Mouse (Mus musculus): ENCODE results near the gene Adam23. TPM values are rescaled to one million over a fixed set of nuclear protein-coding genes. Genes with fewer than 3 reads are reported as not detected.

Gene Adam23
- polyA plus RNA-seq, 1 experiment from 2014 or later: 3.0 TPM

DNA sequence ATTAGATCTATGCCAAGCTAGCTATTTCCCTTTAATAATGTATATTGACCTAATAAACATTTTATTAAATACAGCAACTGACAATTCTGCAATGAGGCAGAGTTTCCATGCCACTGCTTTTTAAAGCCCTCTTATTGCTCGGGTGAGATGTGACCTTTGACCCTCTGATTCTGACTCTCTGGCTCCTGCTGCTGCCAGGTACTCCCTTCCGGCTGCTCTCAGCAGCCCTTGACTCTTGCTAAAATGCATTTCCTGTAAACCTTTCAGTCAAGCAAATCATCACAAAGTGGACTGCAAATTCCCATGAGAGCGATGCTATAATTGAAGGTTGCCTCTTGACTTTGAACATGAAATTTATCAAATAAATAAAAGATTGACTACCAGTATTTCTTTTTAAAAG lies 13.8 kb upstream of the Adam23 start:
- no peak overlapping the region for H3K27ac ChIP-seq
- no peaks in the 10 kb centered on the region for H3K9me3 ChIP-seq (replicated peaks; ENCODE audit: low read length)
- TF ChIP-seq CTCF (IDR thresholded peaks at IDR 0.05; ENCODE audit: low read depth): no peak
- H3K4me1 ChIP-seq (replicated peaks; ENCODE audit: insufficient read depth, low read length): no peaks in the 10 kb centered on the region
- H3K4me2 ChIP-seq (ENCODE audit: low read length): no peak overlapping the region
- DNase-seq (ENCODE audit: low spot score): no peak
- no peak overlapping the region for H3K9ac ChIP-seq (ENCODE audit: low read depth, low read length)
- no peak for ATAC-seq (replicated peaks; ENCODE audit: low FRiP score, low read depth)
- H3K4me3 ChIP-seq (replicated peaks; ENCODE audit: low read depth, low read length): no peak overlapping the region
- H3K27me3 ChIP-seq (ENCODE audit: insufficient read depth, low read length): no peaks in the 10 kb centered on the region
- 41% methylated on average over 3 of the region's 3 CpGs for WGBS
- no peaks in the 10 kb centered on the region for H3K36me3 ChIP-seq (ENCODE audit: insufficient read depth, low read length)

GRCm38 (mm10) chr1:63434052-63434451 lies 11.6 kb upstream of the Adam23 start:
- DNase-seq (ENCODE audit: low spot score) (peak; percentile 31), ATAC-seq (replicated peaks; ENCODE audit: low FRiP score, low read depth) (no peak)
- TF ChIP-seq CTCF (IDR thresholded peaks at IDR 0.05; ENCODE audit: low read depth): no peak
- H3K36me3 ChIP-seq (ENCODE audit: insufficient read depth, low read length): no peaks in the 10 kb centered on the region
- H3K27ac ChIP-seq: no peak overlapping the region
- H3K9me3 ChIP-seq (replicated peaks; ENCODE audit: low read length): no peaks in the 10 kb centered on the region
- no peak overlapping the region for H3K4me3 ChIP-seq (replicated peaks; ENCODE audit: low read depth, low read length)
- 54% methylated on average over 7 of the region's 7 CpGs for WGBS
- H3K27me3 ChIP-seq (ENCODE audit: insufficient read depth, low read length): no peaks in the 10 kb centered on the region
- H3K4me2 ChIP-seq (ENCODE audit: low read length): no peak overlapping the region
- H3K4me1 ChIP-seq (replicated peaks; ENCODE audit: insufficient read depth, low read length): no peaks in the 10 kb centered on the region
- no peak overlapping the region for H3K9ac ChIP-seq (ENCODE audit: low read depth, low read length)

DNA sequence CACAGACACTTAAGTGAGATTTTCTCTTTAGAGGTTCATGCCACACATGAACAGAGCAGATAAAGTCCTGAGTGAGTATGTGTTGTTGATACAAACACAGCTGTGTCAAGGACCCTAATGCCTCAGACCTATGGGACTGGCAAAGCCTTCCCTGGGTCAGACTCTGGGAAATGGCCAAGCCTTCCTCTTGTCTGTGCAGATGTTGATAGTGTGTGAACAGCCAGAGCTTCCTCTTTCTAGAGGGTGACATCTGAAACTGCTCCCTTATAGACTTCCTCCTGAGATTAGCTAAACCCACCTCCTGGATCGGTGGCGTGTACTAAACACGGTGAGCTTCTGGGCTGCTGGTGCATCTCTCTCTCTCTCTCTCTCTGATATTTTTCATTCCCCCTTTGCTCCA lies 8.2 kb upstream of the Adam23 start:
- TF ChIP-seq CTCF (IDR thresholded peaks at IDR 0.05; ENCODE audit: low read depth): no peak
- H3K9ac ChIP-seq (ENCODE audit: low read depth, low read length): no peak overlapping the region
- 19% methylated on average over 3 of the region's 3 CpGs for WGBS
- no peak overlapping the region for H3K4me2 ChIP-seq (ENCODE audit: low read length)
- no peak overlapping the region for H3K27ac ChIP-seq
- H3K36me3 ChIP-seq (ENCODE audit: insufficient read depth, low read length): no peaks in the 10 kb centered on the region
- H3K27me3 ChIP-seq (ENCODE audit: insufficient read depth, low read length): no peaks in the 10 kb centered on the region
- H3K9me3 ChIP-seq (replicated peaks; ENCODE audit: low read length): no peaks in the 10 kb centered on the region
- no peak overlapping the region for H3K4me3 ChIP-seq (replicated peaks; ENCODE audit: low read depth, low read length)
- ATAC-seq (replicated peaks; ENCODE audit: low FRiP score, low read depth) (no peak), DNase-seq (ENCODE audit: low spot score) (no peak)
- no peaks in the 10 kb centered on the region for H3K4me1 ChIP-seq (replicated peaks; ENCODE audit: insufficient read depth, low read length)

- ATAC-seq (replicated peaks; ENCODE audit: low FRiP score, low read depth) (no peak), DNase-seq (ENCODE audit: low spot score) (no peak)
- no peak overlapping the region for H3K27ac ChIP-seq
- no peaks in the 10 kb centered on the region for H3K9me3 ChIP-seq (replicated peaks; ENCODE audit: low read length)
- 0 out of 2 replicates have a peak, but pooled peaks cover 12% of the 10 kb centered on the region for H3K27me3 ChIP-seq (ENCODE audit: insufficient read depth, low read length)
- no peak overlapping the region for H3K4me3 ChIP-seq (replicated peaks; ENCODE audit: low read depth, low read length)
- peaks cover 10% of the 10 kb centered on the region for H3K4me1 ChIP-seq (replicated peaks; ENCODE audit: insufficient read depth, low read length)
- WGBS: 64% methylated on average over 2 of the region's 2 CpGs
- H3K4me2 ChIP-seq (ENCODE audit: low read length): no peak overlapping the region
- no peaks in the 10 kb centered on the region for H3K36me3 ChIP-seq (ENCODE audit: insufficient read depth, low read length)
- TF ChIP-seq CTCF (IDR thresholded peaks at IDR 0.05; ENCODE audit: low read depth): no peak
- H3K9ac ChIP-seq (ENCODE audit: low read depth, low read length): no peak overlapping the region
Observed at GRCm38 (mm10) chr1:63442186-63442585, 3.5 kb upstream of the Adam23 start.

DNA sequence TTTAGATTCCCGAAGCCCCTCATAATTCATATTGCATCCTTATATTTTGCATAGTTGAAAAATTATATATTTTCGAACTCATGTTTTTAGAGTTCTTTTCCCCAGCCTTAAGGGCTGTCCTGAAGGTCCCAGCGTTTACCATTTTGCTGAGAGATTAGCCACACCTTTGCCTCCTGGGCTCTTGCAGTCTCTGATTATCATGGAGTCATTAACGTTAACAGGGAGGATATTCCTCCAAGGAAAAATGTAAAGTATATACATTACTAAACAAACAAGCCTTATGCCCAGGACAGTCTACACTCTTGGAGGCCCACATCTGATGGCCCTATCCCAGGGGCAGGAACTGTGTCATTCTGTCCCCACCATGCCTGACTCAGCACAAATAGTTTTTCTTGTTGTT lies 3.1 kb upstream of the Adam23 start:
- 0 out of 2 replicates have a peak, but pooled peaks cover 12% of the 10 kb centered on the region for H3K27me3 ChIP-seq (ENCODE audit: insufficient read depth, low read length)
- H3K4me2 ChIP-seq (ENCODE audit: low read length): no peak overlapping the region
- H3K27ac ChIP-seq: no peak overlapping the region
- 66% methylated on average over 4 of the region's 4 CpGs for WGBS
- no peak overlapping the region for H3K4me3 ChIP-seq (replicated peaks; ENCODE audit: low read depth, low read length)
- no peak for TF ChIP-seq CTCF (IDR thresholded peaks at IDR 0.05; ENCODE audit: low read depth)
- ATAC-seq (replicated peaks; ENCODE audit: low FRiP score, low read depth) (no peak), DNase-seq (ENCODE audit: low spot score) (no peak)
- H3K9ac ChIP-seq (ENCODE audit: low read depth, low read length): no peak overlapping the region
- H3K36me3 ChIP-seq (ENCODE audit: insufficient read depth, low read length): no peaks in the 10 kb centered on the region
- H3K4me1 ChIP-seq (replicated peaks; ENCODE audit: insufficient read depth, low read length): peaks cover 10% of the 10 kb centered on the region
- no peaks in the 10 kb centered on the region for H3K9me3 ChIP-seq (replicated peaks; ENCODE audit: low read length)

DNA sequence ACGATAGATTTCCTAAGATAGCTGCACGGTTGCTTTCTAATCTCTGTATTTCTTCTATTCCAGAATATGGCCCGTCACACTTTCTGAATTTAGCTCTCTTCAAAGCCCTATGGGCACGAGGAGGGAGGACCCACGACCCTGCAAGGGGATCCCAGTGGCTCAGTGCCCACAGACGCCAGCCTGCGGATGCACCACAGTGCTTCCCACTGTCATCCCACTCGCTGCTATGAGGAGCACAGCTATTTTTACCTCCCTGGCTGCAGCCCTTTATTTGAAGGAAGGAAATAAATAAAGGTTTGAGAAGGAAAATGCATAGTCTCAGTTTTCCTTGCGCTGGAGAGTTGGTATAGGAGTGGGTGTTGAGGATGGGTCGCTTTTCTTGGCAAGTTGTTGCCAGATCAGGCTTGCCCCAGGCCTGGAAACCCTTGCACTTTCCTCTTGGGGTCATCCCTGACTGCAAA lies 512 bp upstream of the Adam23 start:
- no peak overlapping the region for H3K27ac ChIP-seq
- peaks cover 10% of the 10 kb centered on the region for H3K4me1 ChIP-seq (replicated peaks; ENCODE audit: insufficient read depth, low read length)
- WGBS: 62% methylated on average over 10 of the region's 10 CpGs
- 0 out of 2 replicates have a peak, but pooled peaks cover 12% of the 10 kb centered on the region for H3K27me3 ChIP-seq (ENCODE audit: insufficient read depth, low read length)
- DNase-seq (ENCODE audit: low spot score) (no peak), ATAC-seq (replicated peaks; ENCODE audit: low FRiP score, low read depth) (peak; percentile 21; the same call in 1 of the 2 replicates)
- no peaks in the 10 kb centered on the region for H3K9me3 ChIP-seq (replicated peaks; ENCODE audit: low read length)
- H3K9ac ChIP-seq (ENCODE audit: low read depth, low read length): no peak overlapping the region
- H3K36me3 ChIP-seq (ENCODE audit: insufficient read depth, low read length): no peaks in the 10 kb centered on the region
- H3K4me2 ChIP-seq (ENCODE audit: low read length): peak overlapping the region; percentile 97
- TF ChIP-seq CTCF (IDR thresholded peaks at IDR 0.05; ENCODE audit: low read depth): no peak
- peak overlapping the region; percentile 52 for H3K4me3 ChIP-seq (replicated peaks; ENCODE audit: low read depth, low read length)
